Mouse (Mus musculus): Measurements from ENCODE around the gene Hoxd11. TPM values are rescaled to one million over a fixed set of nuclear protein-coding genes. Genes with fewer than 3 reads are reported as not detected.

Hoxd11 gene
- total RNA-seq, 2 experiments from 2014 or later = not detected

- peak; percentile 66 to 68 for DNase-seq (ENCODE audit: low spot score in 2 of 2)
These were observed 15.9 kb upstream of the Hoxd11 start for GRCm38 (mm10) chr2:74663291-74663925.

GRCm38 (mm10) chr2:74666411-74666810 lies 12.9 kb upstream of the Hoxd11 start:
- DNase-seq (ENCODE audit: low spot score in 2 of 2) = no peak

- DNase-seq (ENCODE audit: low spot score in 2 of 2) = no peak
These were observed 12.0 kb upstream of the Hoxd11 start for GRCm38 (mm10) chr2:74667191-74667841.

GRCm38 (mm10) chr2:74667842-74668357 lies 11.5 kb upstream of the Hoxd11 start, which contains the start of gene Hoxd13:
Gene Hoxd13, plus strand, starts transcription at chr2:74668310.
- no peak for DNase-seq (ENCODE audit: low spot score in 2 of 2)

GRCm38 (mm10) chr2:74668370-74669229 lies 10.8 kb upstream of the Hoxd11 start:
- no peak for DNase-seq (ENCODE audit: low spot score in 2 of 2)

GRCm38 (mm10) chr2:74669230-74669578 lies 10.2 kb upstream of the Hoxd11 start:
- DNase-seq (ENCODE audit: low spot score in 2 of 2) = no peak

- no peak for DNase-seq (ENCODE audit: low spot score in 2 of 2)
These were observed 9.6 kb upstream of the Hoxd11 start for GRCm38 (mm10) chr2:74669650-74670235.

- no peak for DNase-seq (ENCODE audit: low spot score in 2 of 2)
These were observed 8.6 kb upstream of the Hoxd11 start for GRCm38 (mm10) chr2:74670632-74671188.

- DNase-seq (ENCODE audit: low spot score in 2 of 2) = no peak
These were observed 7.5 kb upstream of the Hoxd11 start for GRCm38 (mm10) chr2:74671847-74672246.

GRCm38 (mm10) chr2:74672481-74673362 lies 6.6 kb upstream of the Hoxd11 start:
- no peak for DNase-seq (ENCODE audit: low spot score in 2 of 2)

- no peak for DNase-seq (ENCODE audit: low spot score in 2 of 2)
These were observed 5.4 kb upstream of the Hoxd11 start for GRCm38 (mm10) chr2:74673835-74674425.

- DNase-seq (ENCODE audit: low spot score in 2 of 2) = no peak
These were observed 4.3 kb upstream of the Hoxd11 start, which contains the start of gene Hoxd12 for GRCm38 (mm10) chr2:74674881-74675665. Gene Hoxd12, plus strand, starts transcription at chr2:74675013.

GRCm38 (mm10) chr2:74675666-74676282 lies 3.6 kb upstream of the Hoxd11 start:
- DNase-seq (ENCODE audit: low spot score in 2 of 2) = no peak

GRCm38 (mm10) chr2:74676376-74677052 lies 2.8 kb upstream of the Hoxd11 start:
- DNase-seq (ENCODE audit: low spot score in 2 of 2) = no peak

GRCm38 (mm10) chr2:74677106-74677505 lies 2.3 kb upstream of the Hoxd11 start:
- no peak for DNase-seq (ENCODE audit: low spot score in 2 of 2)

- no peak for DNase-seq (ENCODE audit: low spot score in 2 of 2)
These were observed 227 bp downstream of the Hoxd11 start for GRCm38 (mm10) chr2:74679596-74679971.

GRCm38 (mm10) chr2:74679980-74680379 lies 623 bp downstream of the Hoxd11 start:
- no peak for DNase-seq (ENCODE audit: low spot score in 2 of 2)

Data from left cerebral cortex, adult 18-20 months (tissue).